Mouse (Mus musculus): ENCODE results near the gene Slc2a2. TPM values are rescaled to one million over a fixed set of nuclear protein-coding genes. Genes with fewer than 3 reads are reported as not detected.

Slc2a2 gene
- polyA plus RNA-seq, 1 experiment from 2014 or later = 0.08 TPM

DNA sequence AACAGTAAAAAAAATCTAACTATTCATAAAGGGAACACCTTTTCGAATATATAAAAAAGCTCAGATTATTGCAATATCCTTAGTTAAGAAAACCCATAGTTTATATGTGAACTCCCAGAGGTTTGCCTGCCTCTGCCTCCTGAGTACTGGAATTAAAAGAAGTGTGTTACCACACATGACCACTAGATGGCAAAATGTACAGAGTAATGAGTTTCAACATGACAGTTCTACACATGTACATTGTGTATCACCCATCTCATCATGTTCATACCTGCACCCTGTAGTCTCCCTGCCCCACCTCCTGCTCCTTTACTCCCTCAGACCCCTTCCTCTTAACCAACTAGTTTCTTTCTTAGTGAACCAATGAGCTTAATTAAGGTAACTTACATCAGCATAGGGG, 12.0 kb downstream of the Slc2a2 start:
- Histone ChIP-seq H3K9me3 (ENCODE audit: low read depth, low read length) (no peaks in the 10 kb centered on the region), H3K27ac (ENCODE audit: low read depth) (no peak overlapping the region), H3K4me1 (ENCODE audit: insufficient read depth) (no peaks in the 10 kb centered on the region), H3K9ac (no peak overlapping the region), H3K27me3 (ENCODE audit: insufficient read depth, low read length) (no peaks in the 10 kb centered on the region), H3K36me3 (ENCODE audit: insufficient read depth) (no peaks in the 10 kb centered on the region), H3K4me3 (ENCODE audit: low read depth, low read length) (no peak overlapping the region), H3K4me2 (no peak overlapping the region)
- no peak for ATAC-seq (ENCODE audit: insufficient read depth)
- peak; percentile 40 for DNase-seq
- peak; percentile 57 for TF ChIP-seq CTCF (IDR thresholded peaks at IDR 0.05; ENCODE audit: low read depth)
- 53% methylated on average over 1 of the region's 1 CpGs for WGBS

GRCm38 (mm10) chr3:28713913-28714698, 16.4 kb downstream of the Slc2a2 start:
- H3K27ac ChIP-seq (ENCODE audit: low read depth) = no peak overlapping the region
- no peaks in the 10 kb centered on the region for H3K27me3 ChIP-seq (ENCODE audit: insufficient read depth, low read length)
- H3K9ac ChIP-seq = no peak overlapping the region
- WGBS = 71% methylated on average over 7 of the region's 7 CpGs
- TF ChIP-seq CTCF (IDR thresholded peaks at IDR 0.05; ENCODE audit: low read depth) = no peak
- H3K4me1 ChIP-seq (ENCODE audit: insufficient read depth) = no peaks in the 10 kb centered on the region
- DNase-seq = no peak
- ATAC-seq (ENCODE audit: insufficient read depth) = no peak
- no peak overlapping the region for H3K4me3 ChIP-seq (ENCODE audit: low read depth, low read length)
- no peaks in the 10 kb centered on the region for H3K36me3 ChIP-seq (ENCODE audit: insufficient read depth)
- no peaks in the 10 kb centered on the region for H3K9me3 ChIP-seq (ENCODE audit: low read depth, low read length)
- H3K4me2 ChIP-seq = no peak overlapping the region

GRCm38 (mm10) chr3:28718521-28718920, 20.8 kb downstream of the Slc2a2 start:
- H3K36me3 ChIP-seq (ENCODE audit: insufficient read depth) = no peaks in the 10 kb centered on the region
- H3K27ac ChIP-seq (ENCODE audit: low read depth) = no peak overlapping the region
- H3K4me3 ChIP-seq (ENCODE audit: low read depth, low read length) = no peak overlapping the region
- no peaks in the 10 kb centered on the region for H3K27me3 ChIP-seq (ENCODE audit: insufficient read depth, low read length)
- H3K4me2 ChIP-seq = no peak overlapping the region
- TF ChIP-seq CTCF (IDR thresholded peaks at IDR 0.05; ENCODE audit: low read depth) = no peak
- H3K9ac ChIP-seq = no peak overlapping the region
- DNase-seq (no peak), ATAC-seq (ENCODE audit: insufficient read depth) (no peak)
- peaks cover 4% of the 10 kb centered on the region; the same call in 1 of the 2 replicates for H3K4me1 ChIP-seq (ENCODE audit: insufficient read depth)
- WGBS = 93% methylated on average over 2 of the region's 2 CpGs
- no peaks in the 10 kb centered on the region for H3K9me3 ChIP-seq (ENCODE audit: low read depth, low read length)

DNA sequence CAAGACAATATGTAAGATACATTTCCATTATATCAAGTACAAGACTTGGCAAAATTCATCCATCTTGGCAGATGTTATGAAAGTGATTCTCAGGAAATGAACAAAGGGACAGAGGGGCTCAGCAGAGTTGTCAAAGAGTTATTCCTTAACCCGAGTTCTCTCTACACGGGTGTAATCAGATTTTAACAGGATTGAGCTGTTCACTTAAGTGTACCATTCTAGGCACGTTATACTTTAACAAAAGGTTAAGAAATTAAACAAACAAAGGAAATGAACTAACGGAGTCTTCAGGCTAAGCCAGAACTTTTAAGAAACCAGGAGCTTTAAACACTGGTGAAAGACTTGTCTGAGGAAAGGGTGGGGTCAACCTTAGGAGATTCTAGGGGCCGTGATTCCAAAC, 23.5 kb downstream of the Slc2a2 start:
- WGBS = 34% methylated on average over 5 of the region's 5 CpGs
- Histone ChIP-seq H3K36me3 (ENCODE audit: insufficient read depth) (no peaks in the 10 kb centered on the region), H3K9me3 (ENCODE audit: low read depth, low read length) (no peaks in the 10 kb centered on the region), H3K4me3 (ENCODE audit: low read depth, low read length) (no peak overlapping the region), H3K9ac (no peak overlapping the region), H3K4me2 (no peak overlapping the region), H3K27ac (ENCODE audit: low read depth) (no peak overlapping the region; the same call in 1 of the 2 replicates), H3K4me1 (ENCODE audit: insufficient read depth) (peaks cover 4% of the 10 kb centered on the region; the same call in 1 of the 2 replicates), H3K27me3 (ENCODE audit: insufficient read depth, low read length) (no peaks in the 10 kb centered on the region)
- no peak for DNase-seq
- ATAC-seq (ENCODE audit: insufficient read depth) = no peak
- TF ChIP-seq CTCF (IDR thresholded peaks at IDR 0.05; ENCODE audit: low read depth) = no peak

DNA sequence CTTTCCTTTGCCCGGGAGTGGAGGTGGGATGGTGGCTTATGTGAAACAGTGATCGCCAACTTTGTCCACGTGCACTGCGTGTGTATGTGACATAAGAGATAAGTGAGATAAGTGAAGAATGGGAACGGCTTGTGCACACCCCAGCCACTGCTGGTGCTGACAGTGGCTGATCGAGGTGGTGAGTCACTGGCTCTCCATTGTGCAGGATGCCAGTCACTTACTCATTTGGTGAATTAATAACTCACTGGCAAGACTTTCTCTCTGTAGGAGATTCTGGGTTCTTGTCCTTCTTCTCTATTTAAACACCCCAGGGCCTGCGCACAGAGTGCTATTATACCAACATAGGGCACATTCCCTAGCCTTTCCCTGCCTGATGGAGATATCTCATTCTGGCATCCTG, 24.1 kb downstream of the Slc2a2 start:
- H3K9me3 ChIP-seq (ENCODE audit: low read depth, low read length) = no peaks in the 10 kb centered on the region
- peaks cover 4% of the 10 kb centered on the region; the same call in 1 of the 2 replicates for H3K4me1 ChIP-seq (ENCODE audit: insufficient read depth)
- H3K4me3 ChIP-seq (ENCODE audit: low read depth, low read length) = no peak overlapping the region
- no peak overlapping the region for H3K4me2 ChIP-seq
- no peak overlapping the region for H3K9ac ChIP-seq
- no peaks in the 10 kb centered on the region for H3K36me3 ChIP-seq (ENCODE audit: insufficient read depth)
- peak; percentile 23 for DNase-seq
- H3K27me3 ChIP-seq (ENCODE audit: insufficient read depth, low read length) = no peaks in the 10 kb centered on the region
- 52% methylated on average over 7 of the region's 7 CpGs for WGBS
- TF ChIP-seq CTCF (IDR thresholded peaks at IDR 0.05; ENCODE audit: low read depth) = no peak
- no peak; the same call in 1 of the 2 replicates for ATAC-seq (ENCODE audit: insufficient read depth)
- H3K27ac ChIP-seq (ENCODE audit: low read depth) = no peak overlapping the region

- TF ChIP-seq CTCF (IDR thresholded peaks at IDR 0.05; ENCODE audit: low read depth) = no peak
- DNase-seq (peak; percentile 45), ATAC-seq (ENCODE audit: insufficient read depth) (no peak)
Observed at GRCm38 (mm10) chr3:28722531-28722930, 24.8 kb downstream of the Slc2a2 start.

DNA sequence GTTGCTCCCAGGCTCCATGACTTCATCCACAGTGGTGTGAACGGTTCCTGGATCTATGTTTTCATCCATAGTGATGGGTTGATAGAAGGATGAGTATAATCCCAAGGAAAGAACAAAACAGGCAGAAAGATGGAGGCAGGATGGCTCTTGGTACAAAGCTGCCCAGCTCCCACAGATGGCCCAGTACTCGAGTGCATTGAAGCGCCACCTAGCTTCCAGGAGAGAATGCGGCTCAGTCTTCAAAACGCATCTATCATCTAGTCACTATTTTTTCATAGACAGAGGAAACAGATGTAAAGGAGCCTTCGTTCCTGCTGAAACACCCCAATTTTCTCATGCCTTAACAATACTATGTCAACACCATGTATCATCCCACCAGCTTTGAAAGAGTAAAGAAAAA, 25.8 kb downstream of the Slc2a2 start:
- Histone ChIP-seq H3K27ac (ENCODE audit: low read depth) (no peak overlapping the region), H3K36me3 (ENCODE audit: insufficient read depth) (no peaks in the 10 kb centered on the region), H3K9me3 (ENCODE audit: low read depth, low read length) (no peaks in the 10 kb centered on the region), H3K27me3 (ENCODE audit: insufficient read depth, low read length) (no peaks in the 10 kb centered on the region), H3K4me3 (ENCODE audit: low read depth, low read length) (no peak overlapping the region), H3K9ac (no peak overlapping the region), H3K4me2 (no peak overlapping the region), H3K4me1 (ENCODE audit: insufficient read depth) (peaks cover 4% of the 10 kb centered on the region; the same call in 1 of the 2 replicates)
- WGBS = 64% methylated on average over 6 of the region's 6 CpGs
- ATAC-seq (ENCODE audit: insufficient read depth) = no peak
- DNase-seq = no peak
- TF ChIP-seq CTCF (IDR thresholded peaks at IDR 0.05; ENCODE audit: low read depth) = peak; percentile 33

More at GRCm38 (mm10) chr3:28722531-28722930, 24.8 kb downstream of the Slc2a2 start:
- Histone ChIP-seq H3K36me3 (ENCODE audit: insufficient read depth) (no peaks in the 10 kb centered on the region), H3K9ac (no peak overlapping the region), H3K27me3 (ENCODE audit: insufficient read depth, low read length) (no peaks in the 10 kb centered on the region), H3K27ac (ENCODE audit: low read depth) (no peak overlapping the region), H3K4me3 (ENCODE audit: low read depth, low read length) (no peak overlapping the region), H3K4me2 (no peak overlapping the region), H3K4me1 (ENCODE audit: insufficient read depth) (peaks cover 4% of the 10 kb centered on the region; the same call in 1 of the 2 replicates), H3K9me3 (ENCODE audit: low read depth, low read length) (no peaks in the 10 kb centered on the region)
